In genomic region chr17:66123066-66123815, GRCm38 (mm10) we compare ENCODE assay signal across 8 mouse cellular contexts. TPM values are rescaled to one million over a fixed set of nuclear protein-coding genes. Genes with fewer than 3 reads are reported as not detected.
DNase-seq lines count a peak whose midpoint lies in the region; ATAC-seq lines count a peak whose summit lies in the region.

Gene Ddx11 (plus strand): TSS chr17:66123520.

- H3K4me2 ChIP-seq in hindbrain, embryonic 16.5 days (ENCODE audit: low read length) = peak within 1 kb of the TSS; percentile 75

- no peaks in the 10 kb centered on the region for H3K27me3 ChIP-seq in hindbrain, embryonic 16.5 days (replicated peaks; ENCODE audit: control insufficient read depth, insufficient read depth, low read length)

- no peaks in the 10 kb centered on the region for H3K9me3 ChIP-seq in hindbrain, embryonic 16.5 days (ENCODE audit: control insufficient read depth, low read length)

- ATAC-seq in hindbrain, embryonic 16.5 days = peak; percentile 86

- DNase-seq in ZHBTc4 (ENCODE audit: low read depth, low spot score) = peak; percentile 94
- DNase-seq in cerebellum, postnatal 4 days (ENCODE audit: low spot score in 2 of 2) = peak; percentile 92 to 97
- peak; percentile 93 for DNase-seq in gastrocnemius, adult 18-20 months (ENCODE audit: low spot score)
- DNase-seq in left cerebral cortex, adult 18-20 months (ENCODE audit: low spot score in 2 of 2) = peak; percentile 93
- DNase-seq in lung, postnatal 4 days = peak; percentile 94 to 95
- DNase-seq in retina, postnatal 1 day = peak; percentile 92
- DNase-seq in thymus, postnatal 4 days = peak; percentile 98

- H3K4me3 ChIP-seq in hindbrain, embryonic 16.5 days (ENCODE audit: low read length) = peak within 1 kb of the TSS; percentile 92

- peaks cover 5% of the 10 kb centered on the region for H3K4me1 ChIP-seq in hindbrain, embryonic 16.5 days (ENCODE audit: control insufficient read depth, insufficient read depth, low read depth, low read length)

- peaks cover 9% of the 10 kb centered on the region for H3K36me3 ChIP-seq in hindbrain, embryonic 16.5 days (ENCODE audit: control insufficient read depth, insufficient read depth, low read length)

- peak within 1 kb of the TSS; percentile 72 for H3K27ac ChIP-seq in hindbrain, embryonic 16.5 days (ENCODE audit: low read depth, low read length)

- H3K9ac ChIP-seq in hindbrain, embryonic 16.5 days (ENCODE audit: low read depth, low read length) = peak within 1 kb of the TSS; percentile 77

- 5% methylated on average over 45 of the region's 45 CpGs for WGBS in hindbrain, embryonic 16.5 days

RNA-seq across cellular contexts. Expression of gene Ddx11, which starts in this region (rescaled TPM):
- total RNA-seq in gastrocnemius, adult 18-20 months (2021) = 1 to 10 TPM in 1 of 2 experiments, under 1 TPM in 1; 0.75 to 1.2 TPM
- 4.8 and 7.2 TPM in 2 replicates for polyA plus RNA-seq in hindbrain, embryonic 16.5 days (2015; fragmentation: Nextera tagmentation; extraction: Ambion mirVana)
- 1 to 10 TPM; 1.1 to 1.4 TPM for total RNA-seq in left cerebral cortex, adult 18-20 months (2021)

Comparison
In these comparisons a context has a peak if more than half of its experiments do, and no peak if none do; other contexts are left out.
1. Peak in every context shown above with its lines: DNase-seq, ATAC-seq, H3K4me3 ChIP-seq and H3K27ac ChIP-seq.